24 mouse cellular contexts compared by ENCODE assay signal in genomic region chr2:113691932-113692331, GRCm38 (mm10).
DNase-seq lines count a peak whose midpoint lies in the region; ATAC-seq lines count a peak whose summit lies in the region.
"Had no signal": no experiment of that assay in that cellular context is flagged by ENCODE, and none has a peak within 500 bp of the region (broad histone marks: within the 10 kb centered on the region; RNA-seq: fewer than 3 reads in every experiment).

No protein-coding gene starts in this region.

- H3K4me1 ChIP-seq in forebrain, embryonic 13.5 days: peaks cover 9% of the 10 kb centered on the region
- H3K4me1 ChIP-seq in forebrain, embryonic 12.5 days: peaks cover 2% of the 10 kb centered on the region; the same call in 1 of the 2 replicates
- peaks cover 15% of the 10 kb centered on the region for H3K4me1 ChIP-seq in lung, embryonic 16.5 days (replicated peaks; ENCODE audit: control insufficient read depth, insufficient read depth, low read length)
- peaks cover 9% of the 10 kb centered on the region; the same call in 1 of the 2 replicates for H3K4me1 ChIP-seq in limb, embryonic 11.5 days (ENCODE audit: control insufficient read depth, insufficient read depth, low read length)
- H3K4me1 ChIP-seq: heart, embryonic 12.5 days; hindbrain, embryonic 12.5 days had no signal

- no peaks in the 10 kb centered on the region for H3K36me3 ChIP-seq in forebrain, embryonic 13.5 days (ENCODE audit: poor library complexity, severe bottlenecking)
- no peaks in the 10 kb centered on the region for H3K36me3 ChIP-seq in forebrain, embryonic 12.5 days (replicated peaks)
- no peaks in the 10 kb centered on the region for H3K36me3 ChIP-seq in lung, embryonic 16.5 days (ENCODE audit: control insufficient read depth, insufficient read depth, low read length)
- no peaks in the 10 kb centered on the region for H3K36me3 ChIP-seq in limb, embryonic 11.5 days (ENCODE audit: control insufficient read depth, insufficient read depth, low read length)
- H3K36me3 ChIP-seq: embryonic facial prominence, embryonic 15.5 days; G1E; heart, embryonic 12.5 days; hindbrain, embryonic 12.5 days had no signal

- WGBS in forebrain, embryonic 13.5 days: 78% methylated on average over 5 of the region's 5 CpGs
- 81% methylated on average over 5 of the region's 5 CpGs for WGBS in forebrain, embryonic 12.5 days
- 42% methylated on average over 5 of the region's 5 CpGs for WGBS in lung, embryonic 16.5 days
- WGBS in limb, embryonic 11.5 days: 25% methylated on average over 5 of the region's 5 CpGs

- no peaks in the 10 kb centered on the region for H3K9me3 ChIP-seq in forebrain, embryonic 13.5 days (replicated peaks)
- no peaks in the 10 kb centered on the region for H3K9me3 ChIP-seq in forebrain, embryonic 12.5 days
- no peaks in the 10 kb centered on the region for H3K9me3 ChIP-seq in lung, embryonic 16.5 days (ENCODE audit: control insufficient read depth, low read length)
- no peaks in the 10 kb centered on the region for H3K9me3 ChIP-seq in limb, embryonic 11.5 days (ENCODE audit: control insufficient read depth, low read length)
- H3K9me3 ChIP-seq: embryonic facial prominence, embryonic 15.5 days; heart, embryonic 12.5 days; hindbrain, embryonic 12.5 days had no signal

- H3K4me2 ChIP-seq in forebrain, embryonic 13.5 days: no peak overlapping the region
- no peak overlapping the region for H3K4me2 ChIP-seq in forebrain, embryonic 12.5 days
- no peak overlapping the region for H3K4me2 ChIP-seq in lung, embryonic 16.5 days (ENCODE audit: low read depth, low read length)
- H3K4me2 ChIP-seq in limb, embryonic 11.5 days (ENCODE audit: low read depth, severe bottlenecking): no peak overlapping the region
- H3K4me2 ChIP-seq: embryonic facial prominence, embryonic 15.5 days; heart, embryonic 12.5 days; hindbrain, embryonic 12.5 days had no signal

- H3K9ac ChIP-seq in forebrain, embryonic 13.5 days: no peak overlapping the region
- H3K9ac ChIP-seq in forebrain, embryonic 12.5 days: no peak overlapping the region
- H3K9ac ChIP-seq in lung, embryonic 16.5 days (ENCODE audit: low read length): no peak overlapping the region
- H3K9ac ChIP-seq in limb, embryonic 11.5 days (ENCODE audit: low read length): no peak overlapping the region
- H3K9ac ChIP-seq: embryonic facial prominence, embryonic 15.5 days; heart, embryonic 12.5 days; hindbrain, embryonic 12.5 days had no signal

- peak; percentile 18 for DNase-seq in heart, adult 11 months
- no peak for DNase-seq in heart, postnatal 14 days
- no peak for DNase-seq in lung, postnatal 14 days
- peak; percentile 52 for DNase-seq in limb, embryonic 11.5 days (ENCODE audit: low spot score)
- no peak for DNase-seq in left cerebral cortex, postnatal 36 days (ENCODE audit: low spot score in 2 of 2)
- DNase-seq: adrenal gland, postnatal 10 days; B cell, adult 2 months; cerebellum, adult 11 months; cerebellum, adult 8-10 months; cerebellum, postnatal 14 days; embryo, embryonic 11 days; gastrocnemius, postnatal 10 days; heart, adult 2 months; heart, postnatal 36 days had no signal

- ATAC-seq in forebrain, embryonic 13.5 days: peak; percentile 24; the same call in 1 of the 2 replicates
- ATAC-seq in forebrain, embryonic 12.5 days (ENCODE audit: low FRiP score): no peak
- ATAC-seq in lung, embryonic 16.5 days (ENCODE audit: low read depth): peak; percentile 79
- ATAC-seq in limb, embryonic 11.5 days (ENCODE audit: insufficient number of reproducible peaks, low FRiP score, low TSS enrichment, low read depth): no peak; the same call in 1 of the 2 replicates
- ATAC-seq: CD4-positive, CD25-positive, alpha-beta regulatory T cell, adult 4 months; hindbrain, postnatal 0 days had no signal

- intact Hi-C loops in heart, postnatal 14 days (cut with DNase I): no loop called here
- intact Hi-C loops in left cerebral cortex, postnatal 36 days (cut with DNase I): no loop called here

- no peaks in the 10 kb centered on the region for H3K27me3 ChIP-seq in forebrain, embryonic 13.5 days
- H3K27me3 ChIP-seq in forebrain, embryonic 12.5 days: no peaks in the 10 kb centered on the region
- no peaks in the 10 kb centered on the region for H3K27me3 ChIP-seq in lung, embryonic 16.5 days (ENCODE audit: control insufficient read depth, insufficient read depth, low read depth, low read length)
- no peaks in the 10 kb centered on the region for H3K27me3 ChIP-seq in limb, embryonic 11.5 days (ENCODE audit: control insufficient read depth, insufficient read depth, low read length)
- H3K27me3 ChIP-seq: embryonic facial prominence, embryonic 15.5 days; hindbrain, embryonic 12.5 days had no signal

- no peak overlapping the region for H3K4me3 ChIP-seq in forebrain, embryonic 13.5 days
- H3K4me3 ChIP-seq in forebrain, embryonic 12.5 days (replicated peaks): no peak overlapping the region
- no peak overlapping the region for H3K4me3 ChIP-seq in lung, embryonic 16.5 days (ENCODE audit: low read length)
- no peak overlapping the region for H3K4me3 ChIP-seq in limb, embryonic 11.5 days (ENCODE audit: low read depth, low read length)
- H3K4me3 ChIP-seq: embryonic facial prominence, embryonic 15.5 days; erythroblast, embryonic 14.5 days; heart, adult 2 months; heart, embryonic 12.5 days; hindbrain, embryonic 12.5 days had no signal

- H3K27ac ChIP-seq in forebrain, embryonic 13.5 days: no peak overlapping the region
- H3K27ac ChIP-seq in forebrain, embryonic 12.5 days: no peak overlapping the region
- H3K27ac ChIP-seq in lung, embryonic 16.5 days (ENCODE audit: low read length): no peak overlapping the region
- H3K27ac ChIP-seq in limb, embryonic 11.5 days (replicated peaks; ENCODE audit: low read depth, low read length): no peak overlapping the region
- H3K27ac ChIP-seq: embryonic facial prominence, embryonic 15.5 days; heart, adult 2 months; hindbrain, embryonic 12.5 days; hindbrain, postnatal 0 days had no signal

Comparison
In these comparisons a context has a peak if more than half of its experiments do, and no peak if none do; other contexts are left out.
1. ATAC-seq: peak in forebrain, embryonic 13.5 days (single experiment) and lung, embryonic 16.5 days (single experiment); none in forebrain, embryonic 12.5 days (single experiment) and limb, embryonic 11.5 days (single experiment).
2. DNase-seq: peak in heart, adult 11 months (single experiment) and limb, embryonic 11.5 days (single experiment); none in heart, postnatal 14 days (0 of 2), lung, postnatal 14 days (single experiment) and left cerebral cortex, postnatal 36 days (0 of 2).